Mouse (Mus musculus) forebrain, postnatal 0 days (tissue): ENCODE results near the gene Evc. TPM values are rescaled to one million over a fixed set of nuclear protein-coding genes. Genes with fewer than 3 reads are reported as not detected.

Source experiments
- ATAC-seq: fragments of 200-750 bp; cut with Nextera tagmentation; 2 replicates; pipeline ENCODE4 v1.8.0; 2017; ENCODE audit warnings: mild to moderate bottlenecking, moderate library complexity
- DNase-seq: peaks from one replicate; pipeline ENCODE4 v3.0.0-alpha.2; 2015
- H3K27ac ChIP-seq: fragments of 300-500 bp; sonication (generic); 2 replicates; pipeline ENCODE4 v1.5.1; 2014; ENCODE audit warnings: low read depth, mild to moderate bottlenecking, antibody characterized with exemption, low read length, moderate library complexity, mixed read lengths
- H3K27me3 ChIP-seq: fragments of 300-500 bp; sonication (generic); 2 replicates; pipeline ENCODE4 v1.6.1; 2014; ENCODE audit warnings: mild to moderate bottlenecking, low read length, mixed read lengths; ENCODE audit not compliant: insufficient read depth
- H3K36me3 ChIP-seq: fragments of 300-500 bp; sonication (generic); 2 replicates; pipeline ENCODE4 v1.6.1; 2014; ENCODE audit warnings: mild to moderate bottlenecking, moderate library complexity; ENCODE audit not compliant: insufficient read depth
- H3K4me1 ChIP-seq: fragments of 300-500 bp; sonication (generic); 2 replicates; pipeline ENCODE4 v1.6.1; 2014; ENCODE audit warnings: antibody characterized with exemption; ENCODE audit not compliant: insufficient read depth
- H3K4me2 ChIP-seq: fragments of 300-500 bp; sonication (generic); 2 replicates; pipeline ENCODE4 v1.6.1; 2014; ENCODE audit warnings: low read depth, mild to moderate bottlenecking, moderate library complexity
- H3K4me3 ChIP-seq: fragments of 300-500 bp; sonication (generic); 2 replicates; pipeline ENCODE4 v1.5.1; 2014; ENCODE audit warnings: low read depth, low read length, mixed read lengths
- H3K9ac ChIP-seq: fragments of 300-500 bp; sonication (generic); 2 replicates; pipeline ENCODE4 v1.6.1; 2014; ENCODE audit warnings: mild to moderate bottlenecking
- H3K9me3 ChIP-seq: fragments of 300-500 bp; sonication (generic); 2 replicates; pipeline ENCODE4 v1.6.1; 2016; ENCODE audit warnings: low read length
- CTCF ChIP-seq: sonication (generic); IDR thresholded peaks from 2 replicates; pipeline ENCODE4 v1.5.1; 2016; ENCODE audit warnings: antibody characterized with exemption, control low read depth, low read depth
- WGBS: fragments of 180-500 bp; shearing (Covaris S2); extraction: QIAGEN DNeasy Blood & Tissue Kit; methylation state at CpG from one replicate; pipeline ENCODE4 v1.1.7; 2014; 5-methylcytosine and 5-hydroxymethylcytosine counted together
- polyA plus RNA-seq: library from polyadenylated mRNA; unstranded; fragments of >200 nt; fragmentation: Nextera tagmentation; extraction: Ambion mirVana; gene quantifications from 2 replicates; pipeline ENCODE4 v1.2.1, GENCODE M21; 2015
- total RNA-seq: library from RNA; depleted of rRNA; stranded (reverse); fragments of >200 nt; gene quantifications from 2 replicates; pipeline ENCODE4 v1.2.3, GENCODE M21; 2014

Gene Evc
- total and polyA plus RNA-seq, 2 experiments from 2014 or later: 2.4 to 9.9 TPM

GRCm38 (mm10) chr5:37362618-37363017, 25.9 kb upstream of the Evc start:
- WGBS: 89% methylated on average over 5 of the region's 5 CpGs
- ATAC-seq (no peak), DNase-seq (no peak)
- no peak overlapping the region for H3K27ac ChIP-seq
- H3K9me3 ChIP-seq: no peaks in the 10 kb centered on the region
- H3K4me2 ChIP-seq: no peak overlapping the region
- H3K9ac ChIP-seq: no peak overlapping the region
- no peak overlapping the region for H3K4me3 ChIP-seq
- no peaks in the 10 kb centered on the region for H3K27me3 ChIP-seq
- H3K36me3 ChIP-seq: no peaks in the 10 kb centered on the region
- no peaks in the 10 kb centered on the region for H3K4me1 ChIP-seq
- TF ChIP-seq CTCF: no peak

- H3K9me3 ChIP-seq: no peaks in the 10 kb centered on the region
- no peaks in the 10 kb centered on the region for H3K36me3 ChIP-seq
- no peak overlapping the region for H3K9ac ChIP-seq
- H3K4me1 ChIP-seq: no peaks in the 10 kb centered on the region
- ATAC-seq (peak; percentile 59; the same call in 1 of the 2 replicates), DNase-seq (no peak)
- TF ChIP-seq CTCF: no peak
- WGBS: 30% methylated on average over 8 of the region's 8 CpGs
- no peak overlapping the region for H3K27ac ChIP-seq
- no peak overlapping the region for H3K4me2 ChIP-seq
- no peak overlapping the region for H3K4me3 ChIP-seq
- H3K27me3 ChIP-seq: no peaks in the 10 kb centered on the region
Measured at GRCm38 (mm10) chr5:37356027-37356426, 19.3 kb upstream of the Evc start.

- no peaks in the 10 kb centered on the region for H3K27me3 ChIP-seq
- H3K4me2 ChIP-seq: no peak overlapping the region
- H3K9ac ChIP-seq: no peak overlapping the region
- H3K4me3 ChIP-seq: no peak overlapping the region
- no peak overlapping the region for H3K27ac ChIP-seq
- H3K4me1 ChIP-seq: no peaks in the 10 kb centered on the region
- DNase-seq: no peak
- peak; percentile 54 for TF ChIP-seq CTCF
- 91% methylated on average over 4 of the region's 4 CpGs for WGBS
- H3K36me3 ChIP-seq: no peaks in the 10 kb centered on the region
- no peak for ATAC-seq
- no peaks in the 10 kb centered on the region for H3K9me3 ChIP-seq
Measured at GRCm38 (mm10) chr5:37354385-37354784, 17.7 kb upstream of the Evc start.

- H3K9me3 ChIP-seq: no peaks in the 10 kb centered on the region
- 96% methylated on average over 2 of the region's 2 CpGs for WGBS
Measured at GRCm38 (mm10) chr5:37351791-37352190, 15.1 kb upstream of the Evc start.

GRCm38 (mm10) chr5:37343962-37344361, 7.3 kb upstream of the Evc start:
- no peak overlapping the region for H3K9ac ChIP-seq
- no peak overlapping the region for H3K4me3 ChIP-seq
- no peaks in the 10 kb centered on the region for H3K4me1 ChIP-seq
- no peaks in the 10 kb centered on the region for H3K36me3 ChIP-seq
- WGBS: 86% methylated on average over 2 of the region's 2 CpGs
- no peaks in the 10 kb centered on the region for H3K27me3 ChIP-seq
- no peak for TF ChIP-seq CTCF
- ATAC-seq: no peak
- no peak overlapping the region for H3K27ac ChIP-seq
- no peak for DNase-seq
- no peaks in the 10 kb centered on the region for H3K9me3 ChIP-seq
- H3K4me2 ChIP-seq: no peak overlapping the region

More at GRCm38 (mm10) chr5:37351791-37352190, 15.1 kb upstream of the Evc start:
- Histone ChIP-seq H3K9ac (no peak overlapping the region), H3K4me1 (no peaks in the 10 kb centered on the region), H3K4me3 (no peak overlapping the region), H3K36me3 (no peaks in the 10 kb centered on the region), H3K27ac (no peak overlapping the region), H3K4me2 (no peak overlapping the region), H3K27me3 (no peaks in the 10 kb centered on the region)
- DNase-seq (no peak), ATAC-seq (no peak)
- TF ChIP-seq CTCF: no peak

GRCm38 (mm10) chr5:37338288-37338687, 1.6 kb upstream of the Evc start, which contains the start of gene Evc2:
Gene Evc2, plus strand, starts transcription at chr5:37338499.
- Histone ChIP-seq H3K4me1 (no peaks in the 10 kb centered on the region), H3K36me3 (no peaks in the 10 kb centered on the region), H3K4me2 (peak within 1 kb of the TSS; percentile 99), H3K27ac (no peak within 1 kb of the TSS), H3K4me3 (peak within 1 kb of the TSS; percentile 48), H3K27me3 (no peaks in the 10 kb centered on the region), H3K9ac (peak within 1 kb of the TSS; percentile 41), H3K9me3 (no peaks in the 10 kb centered on the region)
- peak; percentile 72 for DNase-seq
- peak; percentile 40 for TF ChIP-seq CTCF
- 1% methylated on average over 27 of the region's 27 CpGs for WGBS
- ATAC-seq: peak; percentile 87

GRCm38 (mm10) chr5:37337696-37338095, 1.0 kb upstream of the Evc start:
- H3K9ac ChIP-seq: no peak overlapping the region
- no peak for ATAC-seq

GRCm38 (mm10) chr5:37335061-37335460, 1.6 kb downstream of the Evc start:
- H3K27me3 ChIP-seq: no peaks in the 10 kb centered on the region
- H3K36me3 ChIP-seq: no peaks in the 10 kb centered on the region
- H3K4me2 ChIP-seq: no peak overlapping the region
- no peak overlapping the region for H3K9ac ChIP-seq
- no peaks in the 10 kb centered on the region for H3K9me3 ChIP-seq
- no peak overlapping the region for H3K27ac ChIP-seq
- 66% methylated on average over 3 of the region's 3 CpGs for WGBS
- H3K4me1 ChIP-seq: no peaks in the 10 kb centered on the region
- no peak for TF ChIP-seq CTCF
- H3K4me3 ChIP-seq: no peak overlapping the region
- no peak for DNase-seq
- ATAC-seq: no peak

More at GRCm38 (mm10) chr5:37337696-37338095, 1.0 kb upstream of the Evc start:
- Histone ChIP-seq H3K4me1 (no peaks in the 10 kb centered on the region), H3K4me2 (peak overlapping the region; percentile 91), H3K27me3 (no peaks in the 10 kb centered on the region), H3K27ac (no peak overlapping the region), H3K36me3 (no peaks in the 10 kb centered on the region), H3K9me3 (no peaks in the 10 kb centered on the region), H3K4me3 (peak overlapping the region; percentile 48; the same call in 1 of the 2 replicates)
- WGBS: 70% methylated on average over 3 of the region's 3 CpGs
- no peak for TF ChIP-seq CTCF
- DNase-seq: no peak
